Mouse (Mus musculus): ENCODE measurements around the gene Stk38. TPM values are rescaled to one million over a fixed set of nuclear protein-coding genes. Genes with fewer than 3 reads are reported as not detected.

The Stk38 gene
- polyA plus RNA-seq, 1 experiment from 2014 or later: 122 TPM

- H3K4me2 ChIP-seq (replicated peaks): no peak overlapping the region
- H3K36me3 ChIP-seq: peaks cover 86% of the 10 kb centered on the region
- no peaks in the 10 kb centered on the region for H3K4me1 ChIP-seq
- H3K9ac ChIP-seq: no peak overlapping the region
- no peak for ATAC-seq (ENCODE audit: insufficient number of reproducible peaks, low FRiP score, low TSS enrichment, low read depth)
- WGBS: 69% methylated on average over 4 of the region's 4 CpGs
- H3K4me3 ChIP-seq (replicated peaks): no peak overlapping the region
- H3K27me3 ChIP-seq: no peaks in the 10 kb centered on the region
- no peaks in the 10 kb centered on the region for H3K9me3 ChIP-seq (replicated peaks)
- H3K27ac ChIP-seq (replicated peaks): no peak overlapping the region
Measured at GRCm38 (mm10) chr17:28987713-28988112, 20.1 kb downstream of the Stk38 start.

- Histone ChIP-seq H3K9me3 (replicated peaks) (no peaks in the 10 kb centered on the region), H3K36me3 (peaks cover 87% of the 10 kb centered on the region), H3K4me2 (replicated peaks) (no peak overlapping the region), H3K9ac (no peak overlapping the region), H3K27ac (replicated peaks) (no peak overlapping the region), H3K4me3 (replicated peaks) (no peak overlapping the region), H3K27me3 (no peaks in the 10 kb centered on the region), H3K4me1 (no peaks in the 10 kb centered on the region)
- ATAC-seq (ENCODE audit: insufficient number of reproducible peaks, low FRiP score, low TSS enrichment, low read depth): no peak
Measured at GRCm38 (mm10) chr17:28986833-28987232, 21.0 kb downstream of the Stk38 start.

GRCm38 (mm10) chr17:28984724-28985420 lies 22.9 kb downstream of the Stk38 start:
- no peak overlapping the region for H3K4me2 ChIP-seq (replicated peaks)
- WGBS: 79% methylated on average over 1 of the region's 1 CpGs
- H3K4me1 ChIP-seq: no peaks in the 10 kb centered on the region
- H3K9ac ChIP-seq: no peak overlapping the region
- no peaks in the 10 kb centered on the region for H3K9me3 ChIP-seq (replicated peaks)
- H3K27ac ChIP-seq (replicated peaks): no peak overlapping the region
- H3K4me3 ChIP-seq (replicated peaks): no peak overlapping the region
- peaks cover 80% of the 10 kb centered on the region for H3K36me3 ChIP-seq
- H3K27me3 ChIP-seq: no peaks in the 10 kb centered on the region
- ATAC-seq (ENCODE audit: insufficient number of reproducible peaks, low FRiP score, low TSS enrichment, low read depth): no peak

GRCm38 (mm10) chr17:28982591-28982990 lies 25.2 kb downstream of the Stk38 start:
- H3K27me3 ChIP-seq: no peaks in the 10 kb centered on the region
- no peak overlapping the region for H3K27ac ChIP-seq (replicated peaks)
- H3K4me2 ChIP-seq (replicated peaks): no peak overlapping the region
- no peaks in the 10 kb centered on the region for H3K4me1 ChIP-seq
- no peak overlapping the region for H3K9ac ChIP-seq
- no peaks in the 10 kb centered on the region for H3K9me3 ChIP-seq (replicated peaks)
- peaks cover 80% of the 10 kb centered on the region for H3K36me3 ChIP-seq
- H3K4me3 ChIP-seq (replicated peaks): no peak overlapping the region
- WGBS: 39% methylated on average over 4 of the region's 4 CpGs
- no peak for ATAC-seq (ENCODE audit: insufficient number of reproducible peaks, low FRiP score, low TSS enrichment, low read depth)

GRCm38 (mm10) chr17:28981081-28981480 lies 26.7 kb downstream of the Stk38 start:
- no peak overlapping the region for H3K4me2 ChIP-seq (replicated peaks)
- H3K9ac ChIP-seq: no peak overlapping the region
- no peak for ATAC-seq (ENCODE audit: insufficient number of reproducible peaks, low FRiP score, low TSS enrichment, low read depth)
- H3K27ac ChIP-seq (replicated peaks): peak overlapping the region; percentile 55; the same call in 1 of the 2 replicates
- no peak overlapping the region for H3K4me3 ChIP-seq (replicated peaks)
- H3K9me3 ChIP-seq (replicated peaks): no peaks in the 10 kb centered on the region
- H3K4me1 ChIP-seq: no peaks in the 10 kb centered on the region
- H3K27me3 ChIP-seq: no peaks in the 10 kb centered on the region
- WGBS: 61% methylated on average over 4 of the region's 4 CpGs
- peaks cover 78% of the 10 kb centered on the region for H3K36me3 ChIP-seq

DNA sequence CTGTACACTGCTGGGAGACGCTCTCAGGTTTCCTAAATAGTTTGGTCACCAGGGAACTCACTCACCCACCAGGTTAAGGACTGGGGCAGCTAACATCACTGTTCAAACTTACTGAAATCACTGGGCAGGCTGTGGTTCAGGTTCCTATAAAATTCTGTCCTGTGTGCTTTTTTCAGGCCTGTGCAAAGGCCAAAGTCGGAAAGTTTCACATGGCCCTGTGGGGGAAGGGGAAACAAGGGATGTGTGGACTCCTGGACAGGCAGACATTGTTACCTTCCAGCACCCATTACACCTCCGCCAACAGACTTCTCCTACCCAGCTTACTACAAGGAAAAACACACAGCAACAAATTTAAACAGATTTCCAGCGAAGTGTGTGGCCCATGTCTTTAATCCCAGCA lies 28.7 kb downstream of the Stk38 start:
- no peak for ATAC-seq (ENCODE audit: insufficient number of reproducible peaks, low FRiP score, low TSS enrichment, low read depth)
- no peaks in the 10 kb centered on the region for H3K4me1 ChIP-seq
- H3K4me2 ChIP-seq (replicated peaks): no peak overlapping the region
- WGBS: 90% methylated on average over 4 of the region's 4 CpGs
- peaks cover 82% of the 10 kb centered on the region for H3K36me3 ChIP-seq
- H3K27ac ChIP-seq (replicated peaks): no peak overlapping the region
- H3K27me3 ChIP-seq: no peaks in the 10 kb centered on the region
- no peak overlapping the region for H3K4me3 ChIP-seq (replicated peaks)
- no peaks in the 10 kb centered on the region for H3K9me3 ChIP-seq (replicated peaks)
- no peak overlapping the region for H3K9ac ChIP-seq

- Histone ChIP-seq H3K4me3 (replicated peaks) (no peak overlapping the region), H3K4me1 (no peaks in the 10 kb centered on the region), H3K27ac (replicated peaks) (no peak overlapping the region), H3K9me3 (replicated peaks) (no peaks in the 10 kb centered on the region), H3K4me2 (replicated peaks) (no peak overlapping the region), H3K27me3 (no peaks in the 10 kb centered on the region), H3K36me3 (peaks cover 93% of the 10 kb centered on the region), H3K9ac (no peak overlapping the region)
- ATAC-seq (ENCODE audit: insufficient number of reproducible peaks, low FRiP score, low TSS enrichment, low read depth): no peak
Measured at GRCm38 (mm10) chr17:28970122-28970521, 37.7 kb downstream of the Stk38 start.

- no peak overlapping the region for H3K27ac ChIP-seq (replicated peaks)
- H3K4me3 ChIP-seq (replicated peaks): no peak overlapping the region
- H3K9me3 ChIP-seq (replicated peaks): no peaks in the 10 kb centered on the region
- 79% methylated on average over 11 of the region's 11 CpGs for whole genome bisulfite sequencing
- H3K4me2 ChIP-seq (replicated peaks): no peak overlapping the region
- H3K27me3 ChIP-seq: no peaks in the 10 kb centered on the region
- no peak for ATAC-seq (ENCODE audit: insufficient number of reproducible peaks, low FRiP score, low TSS enrichment, low read depth)
- no peak overlapping the region for H3K9ac ChIP-seq
- no peaks in the 10 kb centered on the region for H3K4me1 ChIP-seq
- peaks cover 93% of the 10 kb centered on the region for H3K36me3 ChIP-seq
Measured at GRCm38 (mm10) chr17:28967021-28967610, 40.7 kb downstream of the Stk38 start.

DNA sequence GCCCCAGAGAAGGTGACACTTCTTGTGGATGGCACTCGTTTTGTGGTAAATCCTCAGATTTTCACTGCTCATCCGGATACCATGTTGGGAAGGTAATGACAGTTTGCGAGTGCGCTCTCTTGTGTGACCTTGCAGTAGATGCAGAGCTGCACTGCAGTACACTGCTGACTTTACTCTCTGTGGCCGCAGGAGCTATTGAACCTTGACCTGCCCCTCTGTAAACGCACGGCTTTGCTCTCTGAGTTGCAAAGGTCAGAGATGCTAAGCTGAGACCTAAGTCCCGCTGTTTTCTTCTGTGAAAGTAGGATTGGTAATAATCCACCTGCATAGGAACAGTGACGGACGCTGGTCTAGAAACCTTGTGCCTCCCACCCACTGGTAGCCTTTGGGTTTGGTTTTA lies 46.2 kb downstream of the Stk38 start:
- Histone ChIP-seq H3K27me3 (no peaks in the 10 kb centered on the region), H3K4me2 (replicated peaks) (no peak overlapping the region), H3K27ac (replicated peaks) (no peak overlapping the region), H3K36me3 (peaks cover 67% of the 10 kb centered on the region), H3K4me1 (0 out of 2 replicates have a peak, but pooled peaks cover 4% of the 10 kb centered on the region), H3K9ac (no peak overlapping the region), H3K4me3 (replicated peaks) (no peak overlapping the region), H3K9me3 (replicated peaks) (no peaks in the 10 kb centered on the region)
- no peak for ATAC-seq (ENCODE audit: insufficient number of reproducible peaks, low FRiP score, low TSS enrichment, low read depth)
- WGBS: 88% methylated on average over 10 of the region's 10 CpGs

DNA sequence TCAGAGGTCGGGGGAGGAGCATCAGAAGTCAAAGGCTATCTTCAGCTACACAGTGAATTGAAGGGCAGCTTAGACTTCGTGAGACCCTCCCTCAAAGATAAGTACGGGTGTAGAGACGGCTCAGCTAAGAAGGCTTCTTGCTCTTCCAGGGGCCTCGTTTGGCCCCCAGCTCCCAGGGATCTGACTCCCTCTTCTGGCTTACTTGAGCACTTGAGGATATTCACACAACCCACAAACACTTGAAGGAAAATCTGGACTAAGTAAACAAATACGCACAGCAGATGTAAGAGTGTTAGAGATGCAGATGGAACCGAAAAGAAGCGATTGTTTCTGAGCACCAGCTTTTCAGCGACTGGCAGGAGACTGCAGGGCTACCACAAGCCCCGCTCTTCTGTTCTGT lies 47.2 kb downstream of the Stk38 start:
- Histone ChIP-seq H3K36me3 (peaks cover 57% of the 10 kb centered on the region), H3K4me1 (0 out of 2 replicates have a peak, but pooled peaks cover 4% of the 10 kb centered on the region), H3K9ac (no peak overlapping the region)

GRCm38 (mm10) chr17:28954416-28954815 lies 53.4 kb downstream of the Stk38 start:
- Histone ChIP-seq H3K4me1 (peaks cover 20% of the 10 kb centered on the region), H3K9ac (no peak overlapping the region), H3K36me3 (0 out of 2 replicates have a peak, but pooled peaks cover 10% of the 10 kb centered on the region), H3K27me3 (no peaks in the 10 kb centered on the region), H3K4me3 (replicated peaks) (no peak overlapping the region), H3K9me3 (replicated peaks) (no peaks in the 10 kb centered on the region), H3K4me2 (replicated peaks) (0 out of 2 replicates have a peak overlapping the region, but pooled peaks have one; percentile 72), H3K27ac (replicated peaks) (no peak overlapping the region)
- no peak for ATAC-seq (ENCODE audit: insufficient number of reproducible peaks, low FRiP score, low TSS enrichment, low read depth)
- WGBS: 95% methylated on average over 9 of the region's 9 CpGs

More for the DNA sequence above, 47.2 kb downstream of the Stk38 start:
- Histone ChIP-seq H3K4me2 (replicated peaks) (no peak overlapping the region), H3K4me3 (replicated peaks) (no peak overlapping the region), H3K27me3 (no peaks in the 10 kb centered on the region), H3K27ac (replicated peaks) (no peak overlapping the region), H3K9me3 (replicated peaks) (no peaks in the 10 kb centered on the region)
- 64% methylated on average over 10 of the region's 10 CpGs for WGBS
- no peak for ATAC-seq (ENCODE audit: insufficient number of reproducible peaks, low FRiP score, low TSS enrichment, low read depth)

- peak overlapping the region; percentile 80 for H3K4me3 ChIP-seq (replicated peaks)
- 7% methylated on average over 9 of the region's 9 CpGs for WGBS
- H3K27me3 ChIP-seq: no peaks in the 10 kb centered on the region
- H3K9ac ChIP-seq: peak overlapping the region; percentile 88
- H3K4me1 ChIP-seq: peaks cover 20% of the 10 kb centered on the region
- H3K27ac ChIP-seq (replicated peaks): peak overlapping the region; percentile 98; the same call in 1 of the 2 replicates
- H3K4me2 ChIP-seq (replicated peaks): peak overlapping the region; percentile 72
- no peak for ATAC-seq (ENCODE audit: insufficient number of reproducible peaks, low FRiP score, low TSS enrichment, low read depth)
- H3K9me3 ChIP-seq (replicated peaks): no peaks in the 10 kb centered on the region
- H3K36me3 ChIP-seq: 0 out of 2 replicates have a peak, but pooled peaks cover 8% of the 10 kb centered on the region
Measured at GRCm38 (mm10) chr17:28953251-28953650, 54.5 kb downstream of the Stk38 start.
